Mouse (Mus musculus): ENCODE measurements at regions not wholly inside any gene's neighbourhood (a gene's known extent, or its start where the extent isn't known, plus 50 kb on each side); places are given as distances from the start of the nearest gene placed in this dataset.

GRCm38 (mm10) chr11:48249315-48249714, 260.5 kb upstream of the Sgcd start:
- no peak overlapping the region for H3K27ac ChIP-seq (ENCODE audit: low read length)
- no peaks in the 10 kb centered on the region for H3K9me3 ChIP-seq (ENCODE audit: low read length)
- H3K4me3 ChIP-seq (ENCODE audit: low read depth, low read length) = no peak overlapping the region
- TF ChIP-seq CTCF (IDR thresholded peaks at IDR 0.05) (no peak), EP300 (IDR thresholded peaks at IDR 0.05) (peak; percentile 88)
- ATAC-seq = peak; percentile 62
- peak; percentile 46 for DNase-seq (ENCODE audit: low spot score)
- H3K27me3 ChIP-seq (replicated peaks; ENCODE audit: insufficient read depth, low read length) = no peaks in the 10 kb centered on the region
- no peak overlapping the region for H3K4me2 ChIP-seq (replicated peaks; ENCODE audit: low read depth, low read length)
- H3K4me1 ChIP-seq (ENCODE audit: insufficient read depth, low read depth, low read length) = no peaks in the 10 kb centered on the region
- H3K9ac ChIP-seq (replicated peaks; ENCODE audit: low read depth) = no peak overlapping the region
- 15% methylated on average over 1 of the region's 1 CpGs for WGBS
- H3K36me3 ChIP-seq (ENCODE audit: insufficient read depth, low read length) = no peaks in the 10 kb centered on the region

GRCm38 (mm10) chr11:48221156-48221555, 232.4 kb upstream of the Sgcd start:
- no peak for TF ChIP-seq EP300 (IDR thresholded peaks at IDR 0.05)
- no peak for TF ChIP-seq CTCF (IDR thresholded peaks at IDR 0.05)
- Histone ChIP-seq H3K4me3 (ENCODE audit: low read depth, low read length) (no peak overlapping the region), H3K27ac (ENCODE audit: low read length) (no peak overlapping the region), H3K4me1 (ENCODE audit: insufficient read depth, low read depth, low read length) (no peaks in the 10 kb centered on the region), H3K36me3 (ENCODE audit: insufficient read depth, low read length) (no peaks in the 10 kb centered on the region), H3K9ac (replicated peaks; ENCODE audit: low read depth) (no peak overlapping the region), H3K4me2 (replicated peaks; ENCODE audit: low read depth, low read length) (no peak overlapping the region), H3K27me3 (replicated peaks; ENCODE audit: insufficient read depth, low read length) (no peaks in the 10 kb centered on the region), H3K9me3 (ENCODE audit: low read length) (no peaks in the 10 kb centered on the region)
- ATAC-seq (no peak), DNase-seq (ENCODE audit: low spot score) (no peak)
- WGBS = 80% methylated on average over 4 of the region's 4 CpGs

GRCm38 (mm10) chr11:48219157-48219556, 230.4 kb upstream of the Sgcd start:
- no peak overlapping the region for H3K27ac ChIP-seq (ENCODE audit: low read length)
- TF ChIP-seq CTCF (IDR thresholded peaks at IDR 0.05) (no peak), EP300 (IDR thresholded peaks at IDR 0.05) (no peak)
- no peaks in the 10 kb centered on the region for H3K36me3 ChIP-seq (ENCODE audit: insufficient read depth, low read length)
- no peak overlapping the region for H3K4me3 ChIP-seq (ENCODE audit: low read depth, low read length)
- ATAC-seq (no peak), DNase-seq (ENCODE audit: low spot score) (no peak)
- H3K27me3 ChIP-seq (replicated peaks; ENCODE audit: insufficient read depth, low read length) = no peaks in the 10 kb centered on the region
- no peaks in the 10 kb centered on the region for H3K4me1 ChIP-seq (ENCODE audit: insufficient read depth, low read depth, low read length)
- no peak overlapping the region for H3K9ac ChIP-seq (replicated peaks; ENCODE audit: low read depth)
- no peaks in the 10 kb centered on the region for H3K9me3 ChIP-seq (ENCODE audit: low read length)
- 49% methylated on average over 1 of the region's 1 CpGs for WGBS
- no peak overlapping the region for H3K4me2 ChIP-seq (replicated peaks; ENCODE audit: low read depth, low read length)

GRCm38 (mm10) chr11:48216762-48217161, 228.0 kb upstream of the Sgcd start:
- no peaks in the 10 kb centered on the region for H3K9me3 ChIP-seq (ENCODE audit: low read length)
- no peak overlapping the region for H3K9ac ChIP-seq (replicated peaks; ENCODE audit: low read depth)
- H3K27ac ChIP-seq (ENCODE audit: low read length) = no peak overlapping the region
- no peak for DNase-seq (ENCODE audit: low spot score)
- no peaks in the 10 kb centered on the region for H3K36me3 ChIP-seq (ENCODE audit: insufficient read depth, low read length)
- no peaks in the 10 kb centered on the region for H3K27me3 ChIP-seq (replicated peaks; ENCODE audit: insufficient read depth, low read length)
- no peak overlapping the region for H3K4me3 ChIP-seq (ENCODE audit: low read depth, low read length)
- ATAC-seq = no peak
- TF ChIP-seq EP300 (IDR thresholded peaks at IDR 0.05) (no peak), CTCF (IDR thresholded peaks at IDR 0.05) (no peak)
- H3K4me2 ChIP-seq (replicated peaks; ENCODE audit: low read depth, low read length) = no peak overlapping the region
- H3K4me1 ChIP-seq (ENCODE audit: insufficient read depth, low read depth, low read length) = no peaks in the 10 kb centered on the region
- 66% methylated on average over 2 of the region's 2 CpGs for WGBS

GRCm38 (mm10) chr11:48186604-48187003, 197.8 kb upstream of the Sgcd start:
- ATAC-seq = no peak
- Histone ChIP-seq H3K36me3 (ENCODE audit: insufficient read depth, low read length) (no peaks in the 10 kb centered on the region), H3K27me3 (replicated peaks; ENCODE audit: insufficient read depth, low read length) (no peaks in the 10 kb centered on the region), H3K4me3 (ENCODE audit: low read depth, low read length) (no peak overlapping the region), H3K4me1 (ENCODE audit: insufficient read depth, low read depth, low read length) (no peaks in the 10 kb centered on the region), H3K9me3 (ENCODE audit: low read length) (no peaks in the 10 kb centered on the region), H3K27ac (ENCODE audit: low read length) (no peak overlapping the region), H3K9ac (replicated peaks; ENCODE audit: low read depth) (no peak overlapping the region), H3K4me2 (replicated peaks; ENCODE audit: low read depth, low read length) (no peak overlapping the region)
- TF ChIP-seq EP300 (IDR thresholded peaks at IDR 0.05) (no peak), CTCF (IDR thresholded peaks at IDR 0.05) (no peak)
- WGBS = 65% methylated on average over 4 of the region's 4 CpGs
- DNase-seq (ENCODE audit: low spot score) = no peak

GRCm38 (mm10) chr11:48178943-48179342, 190.2 kb upstream of the Sgcd start:
- ATAC-seq (no peak), DNase-seq (ENCODE audit: low spot score) (peak; percentile 8)
- Histone ChIP-seq H3K4me2 (replicated peaks; ENCODE audit: low read depth, low read length) (no peak overlapping the region), H3K27me3 (replicated peaks; ENCODE audit: insufficient read depth, low read length) (no peaks in the 10 kb centered on the region), H3K4me1 (ENCODE audit: insufficient read depth, low read depth, low read length) (no peaks in the 10 kb centered on the region), H3K9me3 (ENCODE audit: low read length) (no peaks in the 10 kb centered on the region), H3K4me3 (ENCODE audit: low read depth, low read length) (no peak overlapping the region), H3K36me3 (ENCODE audit: insufficient read depth, low read length) (no peaks in the 10 kb centered on the region), H3K9ac (replicated peaks; ENCODE audit: low read depth) (no peak overlapping the region), H3K27ac (ENCODE audit: low read length) (no peak overlapping the region)
- no peak for TF ChIP-seq EP300 (IDR thresholded peaks at IDR 0.05)
- TF ChIP-seq CTCF (IDR thresholded peaks at IDR 0.05) = peak; percentile 51

GRCm38 (mm10) chr11:48178174-48178573, 189.4 kb upstream of the Sgcd start:
- peak; percentile 25; the same call in 1 of the 2 replicates for TF ChIP-seq CTCF (IDR thresholded peaks at IDR 0.05)
- TF ChIP-seq EP300 (IDR thresholded peaks at IDR 0.05) = no peak
- no peaks in the 10 kb centered on the region for H3K27me3 ChIP-seq (replicated peaks; ENCODE audit: insufficient read depth, low read length)
- no peaks in the 10 kb centered on the region for H3K36me3 ChIP-seq (ENCODE audit: insufficient read depth, low read length)
- H3K4me1 ChIP-seq (ENCODE audit: insufficient read depth, low read depth, low read length) = no peaks in the 10 kb centered on the region
- ATAC-seq (no peak), DNase-seq (ENCODE audit: low spot score) (no peak)
- no peak overlapping the region for H3K27ac ChIP-seq (ENCODE audit: low read length)
- H3K4me2 ChIP-seq (replicated peaks; ENCODE audit: low read depth, low read length) = no peak overlapping the region
- no peak overlapping the region for H3K4me3 ChIP-seq (ENCODE audit: low read depth, low read length)
- no peak overlapping the region for H3K9ac ChIP-seq (replicated peaks; ENCODE audit: low read depth)
- H3K9me3 ChIP-seq (ENCODE audit: low read length) = no peaks in the 10 kb centered on the region
- WGBS = 37% methylated on average over 3 of the region's 3 CpGs

Measured in lung, postnatal 0 days (tissue).